Mouse (Mus musculus): ENCODE results near the gene Arrdc3.

GRCm38 (mm10) chr13:80921593-80922327, 38.6 kb downstream of the Arrdc3 start:
- TF ChIP-seq CTCF (IDR thresholded peaks at IDR 0.05; ENCODE audit: borderline replicate concordance, extremely low read depth, insufficient read depth, insufficient read length) (no peak), POLR2A (IDR thresholded peaks at IDR 0.05; ENCODE audit: borderline replicate concordance, extremely low read depth, insufficient read depth, insufficient read length, poor library complexity, severe bottlenecking) (no peak)
